Mouse (Mus musculus): ENCODE measurements at regions not wholly inside any gene's neighbourhood (a gene's known extent, or its start where the extent isn't known, plus 50 kb on each side); places are given as distances from the start of the nearest gene placed in this dataset.

DNA sequence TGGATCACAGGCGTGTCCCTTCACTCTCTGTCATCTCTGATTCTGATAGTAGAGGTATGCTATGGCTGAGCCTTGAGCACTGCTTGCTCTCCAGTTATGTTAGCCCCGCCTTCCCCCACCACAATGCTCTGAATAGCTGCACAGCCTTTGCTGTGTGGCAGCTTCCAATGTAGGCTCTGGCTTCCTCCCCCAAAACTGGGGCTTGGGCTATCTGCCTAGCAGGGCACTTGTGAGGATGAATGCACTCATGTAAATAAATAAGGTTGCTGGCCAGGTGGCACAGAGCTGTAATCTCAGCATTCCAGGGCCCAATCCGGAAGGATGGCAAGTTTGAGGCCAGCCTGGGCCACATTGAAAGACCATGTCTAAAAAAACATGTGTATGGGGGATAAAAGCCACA lies 103.6 kb upstream of the Sdk1 start:
- in situ Hi-C loops (cut with MboI, MseI) = no loop called here

GRCm38 (mm10) chr5:141138771-141139360 lies 102.4 kb upstream of the Sdk1 start:
- in situ Hi-C loops (cut with MboI, MseI) = no loop called here

DNA sequence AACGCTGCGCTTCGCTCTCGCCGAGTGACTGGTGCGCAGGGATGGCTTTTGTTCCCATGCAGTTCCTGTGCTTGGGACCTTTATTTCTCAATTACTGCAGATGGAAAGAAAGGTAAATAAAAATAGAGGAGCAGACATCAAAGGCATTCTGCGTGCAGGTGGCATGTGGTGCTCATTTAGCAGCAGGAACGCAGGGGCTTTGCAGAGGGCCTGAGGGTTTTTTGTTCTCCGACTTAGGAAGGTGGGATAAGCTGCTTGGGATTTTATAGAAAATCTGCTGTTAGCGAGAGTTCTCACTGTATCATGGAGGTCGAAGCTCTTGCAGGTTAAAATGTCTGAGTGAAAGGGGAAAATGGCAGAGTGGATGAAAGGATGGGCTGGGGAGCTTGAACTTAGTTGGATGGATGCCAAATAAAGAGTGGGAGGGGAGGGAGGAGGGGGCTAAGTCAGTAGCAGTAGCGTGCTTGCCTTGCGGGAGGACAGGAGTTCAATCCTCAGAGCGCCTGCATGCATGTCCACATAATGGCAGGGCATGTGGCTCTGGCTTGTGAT lies 101.9 kb upstream of the Sdk1 start:
- in situ Hi-C loops (cut with MboI, MseI) = no loop called here

DNA sequence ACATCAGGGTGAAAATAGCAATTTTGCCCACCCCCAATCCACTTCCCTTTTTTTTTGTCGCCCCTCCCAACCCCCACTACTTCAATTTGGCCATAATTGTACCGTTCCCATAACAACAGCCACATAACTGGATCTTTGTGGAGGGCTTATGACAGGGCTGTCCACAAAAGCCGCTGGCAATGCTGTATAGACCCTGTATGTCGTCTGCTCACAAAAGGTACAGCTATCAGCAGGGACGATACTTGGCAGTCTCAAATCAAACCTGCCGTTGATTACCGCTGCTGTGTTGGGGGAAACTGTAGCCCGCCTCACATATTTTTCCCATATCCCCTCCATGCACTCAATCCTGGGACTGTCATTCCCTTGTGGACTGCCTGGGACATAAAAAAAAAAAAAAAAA lies 80.9 kb upstream of the Sdk1 start:
- in situ Hi-C loops (cut with MboI, MseI) = no loop called here

DNA sequence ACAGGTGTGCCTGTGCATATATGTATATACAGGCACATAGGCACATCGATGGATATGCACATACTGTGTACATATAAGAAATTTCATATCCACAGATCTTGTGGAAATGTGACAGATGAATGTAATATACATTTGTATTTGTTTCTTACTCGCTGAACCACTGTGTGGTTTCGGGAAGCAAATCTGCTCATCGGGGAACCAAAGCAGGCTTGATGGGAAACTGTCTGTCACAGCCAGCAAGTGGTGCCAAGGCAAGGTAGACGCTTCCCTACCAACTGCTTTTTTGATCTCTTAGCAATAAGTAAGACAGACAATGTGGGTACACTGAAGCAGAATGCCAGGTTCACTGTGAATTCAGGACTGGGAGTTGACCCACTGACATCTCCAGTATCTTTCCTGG lies 80.3 kb upstream of the Sdk1 start:
- in situ Hi-C loops (cut with MboI, MseI) = no loop called here

DNA sequence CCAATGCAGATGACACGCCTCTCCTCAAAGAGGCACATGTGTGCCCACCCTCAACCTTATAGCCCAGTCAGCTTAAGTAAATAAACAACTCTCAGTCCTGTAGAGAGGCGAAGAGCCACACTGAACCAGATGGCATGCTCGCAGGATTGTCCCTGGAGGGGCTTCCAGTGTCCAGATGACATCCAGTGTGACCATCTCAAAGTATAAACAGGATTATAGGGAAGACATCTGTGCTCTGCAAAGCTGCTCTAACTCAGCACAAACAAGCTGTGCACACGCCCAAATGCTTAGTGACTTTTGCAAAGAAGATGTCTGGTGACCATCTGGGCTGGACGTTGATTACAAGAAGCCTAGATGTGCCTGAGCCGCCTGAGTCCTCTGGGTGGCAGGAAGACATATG lies 58.8 kb upstream of the Sdk1 start:
- in situ Hi-C loops (cut with MboI, MseI) = no loop called here

GRCm38 (mm10) chr5:141189033-141189432 lies 52.3 kb upstream of the Sdk1 start:
- in situ Hi-C loops (cut with MboI, MseI) = no loop called here

Measured in regulatory T cell (primary cell).